Mouse (Mus musculus) gastrocnemius, adult 2 months (tissue): Measurements from ENCODE around the gene Smarcc1. TPM values are rescaled to one million over a fixed set of nuclear protein-coding genes. Genes with fewer than 3 reads are reported as not detected.
"Not testable (repeated sequence)": the region's sequence is repeated elsewhere in the genome, so short reads cannot be mapped to it uniquely, and the experiment has no call there.

Experiments
- DNase-seq: peaks from one replicate; pipeline ENCODE4 v3.0.0; 2022
- H3K27ac ChIP-seq: fragments of 200-600 bp; 2 replicates; pipeline ENCODE4 v1.8.1; 2022; ENCODE audit warnings: mild to moderate bottlenecking
- H3K4me3 ChIP-seq: fragments of 200-600 bp; 2 replicates; pipeline ENCODE4 v1.8.1; 2022; ENCODE audit warnings: mild to moderate bottlenecking, moderate library complexity
- CTCF ChIP-seq: fragments of 200-600 bp; IDR thresholded peaks from 2 replicates; pipeline ENCODE4 v1.8.1; 2022; ENCODE audit warnings: antibody characterized with exemption, mild to moderate bottlenecking, moderate library complexity
- intact Hi-C: fragments of 180-260 bp; cut with DNase I; formaldehyde crosslinking; loops from one replicate; pipeline ENCODE4 v1.15.1; 2025
- total RNA-seq, 2 experiments: library from RNA; stranded (reverse); gene quantifications; 2 replicates each; pipeline ENCODE4 v1.2.3; 2021

Smarcc1 gene
- total RNA-seq, 2 experiments from 2014 or later = 21.0 to 25.6 TPM

GRCm38 (mm10) chr9:110100627-110101600 is 16.6 kb upstream of the Smarcc1 start:
- intact Hi-C loops = loop anchor here (2.0 to 5.0 kb wide), 2 partner anchors 169 to 206 kb away; partner anchors contain the start of gene Map4
- H3K4me3 ChIP-seq = peak overlapping the region; percentile 99
- peak overlapping the region; percentile 93 for H3K27ac ChIP-seq
- TF ChIP-seq CTCF = peak; percentile 96
- DNase-seq = peak; percentile 95

DNA sequence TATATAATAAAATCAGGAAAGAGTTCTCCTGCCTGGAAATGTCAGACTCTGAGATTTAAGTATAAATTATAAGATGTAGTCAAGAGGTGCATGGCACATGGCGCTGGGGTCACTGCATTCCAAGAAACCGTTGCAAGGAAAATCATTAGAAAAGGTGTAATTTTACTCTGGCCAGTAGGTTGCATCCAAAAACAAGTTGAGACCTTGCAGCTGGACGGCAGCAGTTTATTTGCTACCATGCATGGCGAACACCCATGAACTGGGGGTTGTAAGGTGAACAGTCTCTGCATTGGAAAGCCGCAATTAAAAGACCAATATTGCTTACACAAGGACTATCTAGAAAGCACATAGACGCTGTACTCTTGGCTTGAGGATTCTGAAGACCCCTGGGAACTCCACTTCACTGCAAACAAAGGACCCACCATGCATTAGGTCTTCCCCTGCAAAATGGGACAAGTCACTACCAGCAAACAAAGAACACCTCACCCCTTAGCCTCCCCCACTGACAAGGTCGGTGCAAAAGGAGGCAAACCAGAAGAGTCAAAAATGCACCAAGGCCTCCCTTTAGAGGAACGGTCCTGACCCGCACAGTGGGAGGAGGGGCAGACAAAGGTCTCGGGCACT is 1.0 kb upstream of the Smarcc1 start:
- peak overlapping the region; percentile 92 for H3K27ac ChIP-seq
- peak overlapping the region; percentile 97 for H3K4me3 ChIP-seq
- no peak for TF ChIP-seq CTCF
- no peak for DNase-seq
- intact Hi-C loops = loop anchor here (10.0 kb wide), 1 partner anchor 188 kb away; the partner anchor contains the start of gene Elp6

GRCm38 (mm10) chr9:110117779-110118139 is 251 bp downstream of the Smarcc1 start, which contains the start of gene Dhx30:
Gene Dhx30 (minus strand): TSS chr9:110117830.
- no peak for TF ChIP-seq CTCF
- intact Hi-C loops = loop anchor here (10.0 kb wide), 1 partner anchor 187 kb away; the partner anchor contains the start of gene Elp6
- no peak for DNase-seq
- peak within 1 kb of the TSS; percentile 92 for H3K27ac ChIP-seq
- peak within 1 kb of the TSS; percentile 97 for H3K4me3 ChIP-seq

- no peak for DNase-seq
- Histone ChIP-seq H3K4me3 (peak overlapping the region; percentile 97), H3K27ac (peak overlapping the region; percentile 92)
- intact Hi-C loops = loop anchor here (10.0 kb wide), 1 partner anchor 187 kb away; the partner anchor contains the start of gene Elp6
- TF ChIP-seq CTCF = no peak
Measured at GRCm38 (mm10) chr9:110118249-110118648, 741 bp downstream of the Smarcc1 start.

- no peak for TF ChIP-seq CTCF
- Histone ChIP-seq H3K4me3 (no peak overlapping the region), H3K27ac (no peak overlapping the region)
- intact Hi-C loops = no loop called here
- DNase-seq = no peak
Measured at GRCm38 (mm10) chr9:110121424-110121823, 3.9 kb downstream of the Smarcc1 start.

DNA sequence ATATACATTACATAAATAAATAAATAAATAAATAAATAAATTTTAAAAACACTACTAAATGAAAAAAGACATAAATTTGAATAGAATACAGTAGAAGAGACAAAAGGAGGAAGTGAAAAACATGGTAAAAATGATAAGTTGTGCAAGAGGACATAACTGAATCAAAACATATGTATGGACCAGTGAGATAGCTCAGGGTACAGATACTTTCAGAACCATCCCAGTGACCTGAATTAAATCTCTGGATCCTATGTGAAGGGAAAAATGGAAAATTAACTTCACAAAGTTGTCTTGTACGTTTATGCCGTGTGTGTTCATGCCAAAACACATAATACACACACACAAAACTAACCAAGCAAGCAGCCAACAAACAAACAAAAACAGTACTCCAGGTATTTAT is 5.8 kb downstream of the Smarcc1 start:
- intact Hi-C loops = no loop called here
- no peak for TF ChIP-seq CTCF
- Histone ChIP-seq H3K4me3 (no peak overlapping the region), H3K27ac (no peak overlapping the region)
- no peak for DNase-seq

DNA sequence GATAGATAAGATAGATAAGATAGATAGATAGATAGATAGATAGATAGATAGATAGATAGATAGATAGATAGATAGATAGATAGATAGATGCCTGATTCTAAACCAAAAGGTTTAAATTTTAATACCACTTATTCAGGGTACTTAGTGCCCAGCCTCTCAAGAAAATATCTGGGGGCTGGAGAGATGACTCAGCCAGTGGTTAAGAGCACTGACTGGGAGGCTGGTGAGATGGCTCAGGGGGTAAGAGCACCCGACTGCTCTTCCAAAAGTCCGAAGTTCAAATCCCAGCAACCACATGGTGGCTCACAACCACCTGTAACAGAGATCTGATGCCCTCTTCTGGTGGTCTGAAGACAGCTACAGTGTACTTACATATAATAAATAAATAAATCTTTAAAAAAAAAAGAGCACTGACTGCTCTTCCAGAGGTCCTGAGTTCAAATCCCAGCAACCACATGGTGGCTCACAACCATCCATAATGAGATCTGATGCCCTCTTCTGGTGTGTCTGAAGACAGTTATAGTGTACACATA is 6.6 kb downstream of the Smarcc1 start:
- H3K4me3 ChIP-seq, DNase-seq, intact Hi-C loops, H3K27ac ChIP-seq: not testable (repeated sequence)

DNA sequence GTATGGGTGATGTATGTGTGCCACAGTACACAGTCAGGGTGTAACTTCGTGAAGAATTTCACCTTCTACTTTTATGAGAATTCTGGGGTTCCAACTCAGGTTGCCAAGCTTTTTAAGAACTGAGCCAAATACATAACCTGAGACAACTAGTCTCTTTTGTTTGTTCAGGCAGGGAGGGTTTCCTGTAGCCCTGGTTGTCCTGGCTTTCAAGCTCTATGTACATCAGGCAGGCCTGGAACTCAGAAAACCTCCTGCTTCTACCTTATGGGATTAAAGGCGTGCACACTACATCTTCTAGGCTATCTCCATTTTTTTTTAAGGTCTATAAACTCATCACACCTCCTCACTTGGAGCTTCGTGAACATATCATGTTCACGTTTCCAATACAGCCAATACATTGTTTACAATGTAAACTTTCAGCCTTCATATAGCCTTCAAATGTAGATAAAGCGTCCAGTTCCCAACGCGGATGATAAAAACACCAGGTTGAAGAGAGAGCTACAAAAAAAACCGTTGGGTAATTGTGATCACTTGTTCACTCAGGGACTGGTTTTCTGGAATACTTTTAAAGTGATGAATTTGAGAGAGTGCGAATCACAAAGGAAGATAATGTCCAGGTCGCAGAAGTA is 13.5 kb downstream of the Smarcc1 start:
- intact Hi-C loops = no loop called here
- peak overlapping the region; percentile 89 for H3K27ac ChIP-seq
- peak overlapping the region; percentile 94 for H3K4me3 ChIP-seq
- no peak for DNase-seq
- no peak for TF ChIP-seq CTCF

GRCm38 (mm10) chr9:110131525-110132197 is 14.2 kb downstream of the Smarcc1 start:
- intact Hi-C loops = no loop called here
- no peak for TF ChIP-seq CTCF
- Histone ChIP-seq H3K27ac (peak overlapping the region; percentile 89), H3K4me3 (peak overlapping the region; percentile 94)
- DNase-seq = peak; percentile 100

DNA sequence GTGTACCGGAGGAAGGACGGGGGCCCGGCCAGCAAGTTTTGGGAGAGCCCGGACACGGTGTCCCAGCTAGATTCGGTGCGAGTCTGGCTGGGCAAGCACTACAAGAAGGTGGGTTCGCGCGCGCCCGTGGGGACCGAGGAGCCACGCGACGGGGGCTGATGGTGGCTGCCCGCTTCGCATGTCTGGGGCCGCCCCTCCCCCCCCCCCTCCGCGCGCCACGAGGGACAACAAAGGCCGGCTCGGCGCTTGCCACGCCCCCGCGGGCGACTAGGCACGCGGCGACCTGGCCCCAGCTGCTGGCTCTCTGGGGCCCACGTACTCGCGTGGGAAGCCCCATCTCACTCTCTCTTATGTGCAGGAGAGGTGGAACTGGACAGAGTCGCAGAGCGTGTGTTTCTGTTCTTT is 14.7 kb downstream of the Smarcc1 start:
- intact Hi-C loops = no loop called here
- DNase-seq = no peak
- no peak for TF ChIP-seq CTCF
- Histone ChIP-seq H3K27ac (peak overlapping the region; percentile 89), H3K4me3 (peak overlapping the region; percentile 94)

DNA sequence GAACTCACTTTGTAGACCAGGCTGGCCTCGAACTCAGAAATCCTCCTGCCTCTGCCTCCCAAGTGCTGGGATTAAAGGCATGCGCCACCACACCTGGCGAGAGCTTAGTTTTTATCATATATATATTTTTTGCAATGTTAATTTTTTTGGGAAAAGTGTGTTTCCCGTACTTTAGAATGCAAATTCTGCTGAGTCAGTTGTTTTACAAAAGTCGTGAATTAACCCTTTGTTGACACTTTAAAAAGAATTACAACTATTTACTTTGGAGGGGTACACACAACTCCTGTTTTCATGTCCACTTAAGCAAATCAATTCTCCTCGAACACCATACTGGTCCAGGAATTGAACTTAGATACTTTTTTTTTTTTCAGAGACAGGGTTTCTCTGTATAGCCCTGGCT is 15.4 kb downstream of the Smarcc1 start:
- intact Hi-C loops = no loop called here
- Histone ChIP-seq H3K4me3 (peak overlapping the region; percentile 94), H3K27ac (no peak overlapping the region)
- no peak for TF ChIP-seq CTCF
- no peak for DNase-seq

- Histone ChIP-seq H3K27ac (no peak overlapping the region), H3K4me3 (no peak overlapping the region)
- intact Hi-C loops = no loop called here
- DNase-seq = no peak
- TF ChIP-seq CTCF = peak; percentile 37
Measured at GRCm38 (mm10) chr9:110134176-110134575, 16.7 kb downstream of the Smarcc1 start.
